Mouse (Mus musculus) brown adipose tissue, adult 24 weeks (tissue): ENCODE data around the gene Prim2. TPM values are rescaled to one million over a fixed set of nuclear protein-coding genes. Genes with fewer than 3 reads are reported as not detected.

ENCODE experiments used
- H3K27ac ChIP-seq: fragments of 200-500 bp; replicated peaks from 2 replicates; pipeline ENCODE4 v1.5.1; 2012; ENCODE audit warnings: low read depth, mild to moderate bottlenecking, low read length
- H3K4me1 ChIP-seq: fragments of 200-500 bp; 2 replicates; pipeline ENCODE4 v1.6.1; 2012; ENCODE audit warnings: low read length, mixed read lengths; ENCODE audit not compliant: control insufficient read depth, insufficient read depth, insufficient read length
- H3K4me3 ChIP-seq: fragments of 200-500 bp; 2 replicates; pipeline ENCODE4 v1.5.1; 2012; ENCODE audit warnings: low read depth, mild to moderate bottlenecking, low read length, moderate library complexity; ENCODE audit not compliant: insufficient read depth
- polyA plus RNA-seq: library from polyadenylated mRNA; stranded (reverse); fragments of >200 nt; gene quantifications from 2 replicates; pipeline ENCODE4 v1.2.4, GENCODE M21; 2012; ENCODE audit not compliant: missing spikeins, insufficient read depth, insufficient read length

Prim2 gene
- polyA plus RNA-seq, 1 experiment = 2.6 TPM

DNA sequence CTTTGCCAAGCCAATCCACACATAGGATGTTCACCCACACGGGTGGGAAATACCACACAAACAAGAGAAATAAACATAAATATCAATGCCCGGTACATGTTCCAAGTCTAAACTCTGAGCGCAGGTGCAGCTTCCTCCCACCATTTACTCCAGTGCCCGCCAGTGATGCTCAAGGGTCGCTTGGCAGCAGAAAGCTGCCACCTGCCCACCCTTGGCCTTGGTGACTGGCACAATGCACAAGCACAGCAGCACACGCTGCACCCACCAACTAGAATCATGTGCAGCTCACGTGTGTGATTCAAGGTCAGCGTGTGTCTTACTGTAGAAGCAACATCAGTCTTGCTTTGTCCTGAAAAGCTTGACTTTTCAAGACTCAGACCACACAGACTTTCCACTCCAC, 199.4 kb downstream of the Prim2 start:
- Histone ChIP-seq H3K4me1 (no peaks in the 10 kb centered on the region), H3K27ac (no peak overlapping the region), H3K4me3 (no peak overlapping the region)

GRCm38 (mm10) chr1:33464234-33464633, 205.4 kb downstream of the Prim2 start:
- Histone ChIP-seq H3K27ac (no peak overlapping the region), H3K4me1 (no peaks in the 10 kb centered on the region)

GRCm38 (mm10) chr1:33460703-33461102, 208.9 kb downstream of the Prim2 start:
- Histone ChIP-seq H3K27ac (no peak overlapping the region), H3K4me3 (no peak overlapping the region), H3K4me1 (no peaks in the 10 kb centered on the region)

More at GRCm38 (mm10) chr1:33464234-33464633, 205.4 kb downstream of the Prim2 start:
- no peak overlapping the region for H3K4me3 ChIP-seq

DNA sequence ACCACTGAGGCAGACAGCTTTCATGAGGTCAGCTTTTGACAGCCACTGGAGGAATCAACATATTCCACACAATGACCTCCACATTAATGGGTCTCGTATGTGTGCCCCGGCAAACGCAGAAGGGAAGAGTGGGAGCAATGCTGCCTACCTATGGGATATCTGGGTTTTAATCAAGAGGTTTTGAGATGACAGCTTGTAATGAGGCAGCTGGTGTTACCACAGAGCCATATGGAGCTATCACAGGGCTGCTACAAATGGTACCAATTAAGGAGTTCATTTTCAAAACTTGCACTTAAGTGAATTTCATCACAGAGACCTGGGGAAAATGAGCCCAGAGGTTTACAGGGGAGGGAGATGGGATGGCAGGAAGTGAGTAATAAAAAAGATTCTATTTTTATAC, 209.3 kb downstream of the Prim2 start:
- H3K4me3 ChIP-seq = no peak overlapping the region
- no peaks in the 10 kb centered on the region for H3K4me1 ChIP-seq
- H3K27ac ChIP-seq = no peak overlapping the region

DNA sequence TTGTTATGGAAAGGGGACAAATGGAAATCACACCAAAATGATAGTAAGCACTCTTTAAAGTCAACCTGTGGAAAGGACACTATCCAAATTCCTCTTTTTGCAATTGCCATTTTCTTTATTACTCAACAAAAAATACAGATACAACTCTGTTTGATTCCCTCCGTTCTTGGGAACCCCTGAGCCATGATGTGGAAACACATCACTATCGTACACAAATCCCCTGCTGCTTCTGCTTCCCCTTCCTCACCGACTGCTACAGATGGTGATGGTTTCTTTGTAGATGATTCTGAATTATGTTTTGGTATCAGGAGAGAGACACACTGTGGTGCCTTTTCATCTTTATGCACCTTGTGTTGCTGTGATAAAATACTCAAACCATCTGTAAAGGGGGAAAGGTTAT, 210.6 kb downstream of the Prim2 start:
- Histone ChIP-seq H3K27ac (no peak overlapping the region), H3K4me1 (no peaks in the 10 kb centered on the region), H3K4me3 (no peak overlapping the region)

DNA sequence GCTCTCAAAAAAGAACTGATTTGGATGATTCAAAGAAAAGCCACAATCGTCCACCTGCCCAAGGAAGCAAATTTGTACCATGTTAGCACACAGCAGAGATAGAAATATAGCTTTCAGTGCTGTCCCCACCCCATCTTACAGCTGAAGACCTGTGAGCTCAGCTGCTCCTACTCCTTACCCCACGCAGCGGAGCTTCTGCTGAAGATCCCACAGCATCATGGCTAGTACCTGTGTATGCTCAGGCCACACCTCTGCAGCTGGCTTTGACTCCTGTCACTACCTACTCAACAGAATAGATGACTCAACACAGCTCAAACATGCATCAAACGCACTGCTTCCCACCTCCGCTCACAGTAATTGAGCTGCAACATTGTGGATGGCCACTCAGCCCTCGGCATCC, 215.3 kb downstream of the Prim2 start:
- Histone ChIP-seq H3K27ac (no peak overlapping the region), H3K4me3 (no peak overlapping the region), H3K4me1 (no peaks in the 10 kb centered on the region)

DNA sequence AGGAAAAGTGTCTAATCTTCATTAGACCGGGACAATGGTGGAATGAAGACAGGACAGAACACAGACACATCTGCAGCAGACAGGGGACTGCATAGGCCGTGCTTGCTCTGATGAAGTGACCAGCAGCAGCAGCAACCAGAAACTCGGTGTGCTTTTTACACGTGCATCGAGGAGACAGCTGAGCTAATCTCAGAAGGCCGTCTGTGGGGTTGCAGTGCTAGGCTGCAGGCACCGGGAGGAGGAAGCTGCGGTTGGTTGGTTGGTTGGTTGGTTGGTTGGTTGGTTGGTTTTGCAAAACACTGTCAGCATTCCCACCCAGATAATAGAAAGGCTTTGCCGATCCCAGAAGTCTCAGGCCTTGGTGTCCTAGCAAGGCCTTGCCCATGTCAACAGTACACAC, 216.3 kb downstream of the Prim2 start:
- Histone ChIP-seq H3K4me3 (no peak overlapping the region), H3K4me1 (no peaks in the 10 kb centered on the region), H3K27ac (no peak overlapping the region)

- no peak overlapping the region for H3K27ac ChIP-seq
- no peak overlapping the region for H3K4me3 ChIP-seq
- H3K4me1 ChIP-seq = no peaks in the 10 kb centered on the region
Observed at GRCm38 (mm10) chr1:33447179-33447578, 222.4 kb downstream of the Prim2 start.

DNA sequence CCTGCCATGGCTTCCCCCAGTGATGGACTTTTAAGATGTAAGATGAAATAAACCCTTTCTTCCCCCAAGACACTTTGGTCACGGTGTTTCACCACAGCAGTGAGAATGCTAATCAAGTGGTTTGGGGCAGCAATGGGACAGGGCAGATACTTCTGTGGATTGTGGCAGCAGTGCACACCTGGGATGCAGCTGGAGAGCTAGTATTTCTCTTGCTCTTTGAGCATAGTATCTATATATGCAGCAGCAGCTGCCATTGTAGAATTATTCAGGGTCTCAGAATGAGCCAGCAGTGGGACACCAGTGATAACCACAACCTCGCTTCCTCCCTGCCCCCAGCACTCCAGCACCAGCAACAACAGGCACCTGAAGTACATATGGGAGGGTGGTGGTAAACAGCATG, 233.4 kb downstream of the Prim2 start:
- Histone ChIP-seq H3K27ac (no peak overlapping the region), H3K4me3 (no peak overlapping the region), H3K4me1 (no peaks in the 10 kb centered on the region)

Other genes starting within 250 kb of the Prim2 start
- 3.8 and 6.1 TPM in 2 replicates for gene Rab23, start 50.1 kb upstream of the Prim2 start, polyA plus RNA-seq
- gene Bag2, start 88.0 kb upstream of the Prim2 start, polyA plus RNA-seq = 6.3 and 11.9 TPM in 2 replicates
- gene Zfp451, start 144.8 kb upstream of the Prim2 start, polyA plus RNA-seq = 6.2 and 10.5 TPM in 2 replicates
- gene Bend6, start 238.0 kb upstream of the Prim2 start, polyA plus RNA-seq = not detected in 2 replicates
- 42.7 and 56.1 TPM in 2 replicates for gene Dst, start 238.4 kb upstream of the Prim2 start, polyA plus RNA-seq